Mouse (Mus musculus) MEL (cell line): Measurements from ENCODE around the gene Efcab14. TPM values are rescaled to one million over a fixed set of nuclear protein-coding genes. Genes with fewer than 3 reads are reported as not detected.

Source experiments
- DNase-seq: peaks from one replicate; pipeline ENCODE4 v3.0.0; 2011; ENCODE audit warnings: low read depth, low spot score
- H3K27ac ChIP-seq: 2 replicates; pipeline ENCODE4 v1.5.1; 2012; ENCODE audit warnings: low read depth, mild to moderate bottlenecking, control low read depth, low read length, moderate library complexity; ENCODE audit not compliant: control insufficient read depth
- H3K27me3 ChIP-seq, 2 experiments: fragments of 150-350 bp in 1 of 2; sonication (generic) in 1 of 2; 2 replicates each; pipeline ENCODE4 v1.6.1; 2012; ENCODE audit warnings: low read length in 2 of 2, mild to moderate bottlenecking in 2 of 2, improper control_type of control experiment in 1 of 2, moderate library complexity in 1 of 2; ENCODE audit not compliant: insufficient read depth in 2 of 2, control insufficient read depth in 1 of 2
- H3K36me3 ChIP-seq, 2 experiments: 2 replicates each; pipeline ENCODE4 v1.6.1; 2012 to 2014; ENCODE audit warnings: low read length in 2 of 2, improper control_type of control experiment in 1 of 2, inconsistent platforms in 1 of 2, mild to moderate bottlenecking in 1 of 2; ENCODE audit not compliant: insufficient read depth in 2 of 2, control insufficient read depth in 1 of 2
- H3K4me1 ChIP-seq, 2 experiments: fragments of 150-350 bp in 1 of 2; sonication (generic) in 1 of 2; 2 replicates each; pipeline ENCODE4 v1.6.1; 2012; ENCODE audit warnings: low read length in 2 of 2, improper control_type of control experiment in 1 of 2, mild to moderate bottlenecking in 1 of 2; ENCODE audit not compliant: insufficient read depth in 2 of 2, control insufficient read depth in 1 of 2
- H3K4me3 ChIP-seq, 2 experiments: fragments of 150-350 bp in 1 of 2; sonication (generic) in 1 of 2; 2 replicates each; pipeline ENCODE4 v1.5.1; 2012; ENCODE audit warnings: low read depth in 2 of 2, low read length in 2 of 2, mild to moderate bottlenecking in 2 of 2, moderate library complexity in 2 of 2, control low read depth in 1 of 2, improper control_type of control experiment in 1 of 2; ENCODE audit not compliant: control insufficient read depth in 1 of 2, insufficient read depth in 1 of 2
- H3K79me2 ChIP-seq: 2 replicates; pipeline ENCODE4 v1.6.1; 2012; ENCODE audit warnings: mild to moderate bottlenecking, low read length, moderate library complexity; ENCODE audit not compliant: control insufficient read depth, poor library complexity, insufficient read depth
- H3K9ac ChIP-seq: 2 replicates; pipeline ENCODE4 v1.6.1; 2012; ENCODE audit warnings: low read depth, mild to moderate bottlenecking, control low read depth, low read length, moderate library complexity; ENCODE audit not compliant: control insufficient read depth, poor library complexity, severe bottlenecking
- H3K9me3 ChIP-seq: fragments of 150-350 bp; sonication (generic); replicated peaks from 2 replicates; pipeline ENCODE4 v1.6.1; 2012; ENCODE audit warnings: mild to moderate bottlenecking, low read length, improper control_type of control experiment, moderate library complexity; ENCODE audit not compliant: insufficient read depth
- BHLHE40 ChIP-seq: IDR thresholded peaks from 2 replicates; pipeline ENCODE4 v1.6.1; 2012; ENCODE audit warnings: low read depth, mild to moderate bottlenecking, inconsistent platforms, low read length, improper control_type of control experiment, borderline replicate concordance
- E2F4 ChIP-seq: IDR thresholded peaks from 2 replicates; pipeline ENCODE4 v1.6.1; 2011; ENCODE audit warnings: low read depth, low read length, improper control_type of control experiment, borderline replicate concordance
- ETS1 ChIP-seq: IDR thresholded peaks from 2 replicates; pipeline ENCODE4 v1.6.1; 2012; ENCODE audit warnings: low read depth, mild to moderate bottlenecking, inconsistent platforms, low read length, improper control_type of control experiment, moderate library complexity
- JUND ChIP-seq: IDR thresholded peaks from 2 replicates; pipeline ENCODE4 v1.6.1; 2011; ENCODE audit warnings: low read depth, mild to moderate bottlenecking, improper control_type of control experiment, low read length
- MAX ChIP-seq: IDR thresholded peaks from 2 replicates; pipeline ENCODE4 v1.6.1; 2011; ENCODE audit warnings: low read length, improper control_type of control experiment
- MEF2A ChIP-seq: IDR thresholded peaks from 2 replicates; pipeline ENCODE4 v1.6.1; 2014; ENCODE audit warnings: low read depth, mild to moderate bottlenecking, inconsistent platforms, low read length, improper control_type of control experiment; ENCODE audit not compliant: poor library complexity, insufficient replicate concordance, severe bottlenecking; ENCODE audit errors: extremely low read depth
- MYC ChIP-seq: IDR thresholded peaks from 2 replicates; pipeline ENCODE4 v1.6.1; 2011; ENCODE audit warnings: low read depth, mild to moderate bottlenecking, low read length, improper control_type of control experiment, moderate library complexity
- POLR2AphosphoS2 ChIP-seq: IDR thresholded peaks from 2 replicates; pipeline ENCODE4 v1.6.1; 2011; ENCODE audit warnings: low read length, improper control_type of control experiment
- RAD21 ChIP-seq: IDR thresholded peaks from 2 replicates; pipeline ENCODE4 v1.6.1; 2011; ENCODE audit warnings: mild to moderate bottlenecking, low read depth, low read length, improper control_type of control experiment
- RCOR1 ChIP-seq: IDR thresholded peaks from 2 replicates; pipeline ENCODE4 v1.6.1; 2012; ENCODE audit warnings: low read depth, mild to moderate bottlenecking, inconsistent platforms, low read length, improper control_type of control experiment
- SIN3A ChIP-seq: IDR thresholded peaks from 2 replicates; pipeline ENCODE4 v1.6.1; 2012; ENCODE audit warnings: low read length, improper control_type of control experiment, inconsistent platforms
- UBTF ChIP-seq: IDR thresholded peaks from 2 replicates; pipeline ENCODE4 v1.6.1; 2012; ENCODE audit warnings: low read depth, mild to moderate bottlenecking, inconsistent platforms, low read length, improper control_type of control experiment, moderate library complexity, borderline replicate concordance; ENCODE audit not compliant: insufficient read depth
- ZC3H11A ChIP-seq: IDR thresholded peaks from 2 replicates; pipeline ENCODE4 v1.6.1; 2012; ENCODE audit warnings: low read depth, mild to moderate bottlenecking, inconsistent platforms, low read length, improper control_type of control experiment
- ZKSCAN1 ChIP-seq: IDR thresholded peaks from 2 replicates; pipeline ENCODE4 v1.6.1; 2012; ENCODE audit warnings: low read depth, mild to moderate bottlenecking, inconsistent platforms, low read length, improper control_type of control experiment, moderate library complexity
- ZMIZ1 ChIP-seq: IDR thresholded peaks from 2 replicates; pipeline ENCODE4 v1.6.1; 2012; ENCODE audit warnings: low read depth, mild to moderate bottlenecking, inconsistent platforms, low read length, improper control_type of control experiment, moderate library complexity
- polyA plus RNA-seq, 2 experiments: library from polyadenylated mRNA; stranded (reverse) in 1 of 2; unstranded in 1 of 2; fragments of >175 nt in 1 of 2; fragments of >200 nt in 1 of 2; gene quantifications; 2 replicates each; pipeline versions ENCODE4 v1.2.1 to v1.2.4; 2012; ENCODE audit warnings: low replicate concordance in 2 of 2, low read depth in 1 of 2; ENCODE audit not compliant: insufficient read length in 2 of 2, insufficient read depth in 1 of 2, missing spikeins in 1 of 2
- total RNA-seq: library from RNA; depleted of rRNA; stranded (reverse); fragments of 300-350 nt; gene quantifications from 2 replicates; pipeline ENCODE4 v1.2.3, GENCODE M21; 2012

Efcab14 gene
- total and polyA plus RNA-seq, 3 experiments, result 11.7 to 17.1 TPM; not detected in 1

GRCm38 (mm10) chr4:115780918-115781317, 43.4 kb downstream of the Efcab14 start, which contains the start of gene Tex38:
Gene Tex38 (minus strand): TSS chr4:115781018.
- no peak for DNase-seq
- H3K36me3 ChIP-seq, result peaks cover 3 to 6% of the 10 kb centered on the region in 2 experiments; a peak in 3 of 4 replicates
- no peak within 1 kb of the TSS for H3K4me3 ChIP-seq
- H3K9ac ChIP-seq, result no peak within 1 kb of the TSS
- no peaks in the 10 kb centered on the region for H3K9me3 ChIP-seq
- H3K79me2 ChIP-seq, result peaks cover 9% of the 10 kb centered on the region
- H3K27ac ChIP-seq, result no peak within 1 kb of the TSS
- H3K4me1 ChIP-seq, result peaks cover 6 to 14% of the 10 kb centered on the region in 2 experiments; a peak in 3 of 4 replicates
- TF ChIP-seq UBTF (no peak), MEF2A (no peak), ZKSCAN1 (no peak), SIN3A (no peak), MYC (no peak), ZC3H11A (no peak), ETS1 (no peak), RCOR1 (no peak), MAX (no peak), ZMIZ1 (no peak), POLR2AphosphoS2 (no peak), E2F4 (no peak), BHLHE40 (no peak)
- TF ChIP-seq, all 39 proteins: peak for 0
- H3K27me3 ChIP-seq, result no peaks in the 10 kb centered on the region

- no peak overlapping the region for H3K9ac ChIP-seq
- H3K4me3 ChIP-seq, result no peak overlapping the region
- peaks cover 6 to 16% of the 10 kb centered on the region in 2 experiments; a peak in 3 of 4 replicates for H3K4me1 ChIP-seq
- H3K9me3 ChIP-seq, result no peaks in the 10 kb centered on the region
- H3K79me2 ChIP-seq, result peaks cover 9% of the 10 kb centered on the region
- H3K27ac ChIP-seq, result no peak overlapping the region
- peaks cover 0 to 6% of the 10 kb centered on the region in 2 experiments; a peak in 2 of 4 replicates for H3K36me3 ChIP-seq
- no peak for TF ChIP-seq RAD21
- TF ChIP-seq MEF2A, result no peak
- no peak for TF ChIP-seq JUND
- no peak for DNase-seq
- H3K27me3 ChIP-seq, result no peaks in the 10 kb centered on the region
Measured at GRCm38 (mm10) chr4:115782026-115782805, 44.7 kb downstream of the Efcab14 start.
